Mouse (Mus musculus) forebrain, embryonic 13.5 days (tissue): ENCODE measurements at regions not wholly inside any gene's neighbourhood (a gene's known extent, or its start where the extent isn't known, plus 50 kb on each side); places are given as distances from the start of the nearest gene placed in this dataset.
A peak's percentile ranks its signal among the peaks of the same experiment; 100 is the strongest.
"Not testable (repeated sequence)": the region's sequence is repeated elsewhere in the genome, so short reads cannot be mapped to it uniquely, and the experiment has no call there.

Experiments
- ATAC-seq: fragments of 200-750 bp; cut with Nextera tagmentation; 2 replicates; pipeline ENCODE4 v1.8.0; 2017
- H3K27ac ChIP-seq: fragments of 300-500 bp; sonication (generic); 2 replicates; pipeline ENCODE4 v1.5.1; 2015; ENCODE audit warnings: inconsistent platforms, mild to moderate bottlenecking, moderate library complexity
- H3K27me3 ChIP-seq: fragments of 300-500 bp; sonication (generic); 2 replicates; pipeline ENCODE4 v1.6.1; 2015; ENCODE audit warnings: mild to moderate bottlenecking, inconsistent platforms
- H3K36me3 ChIP-seq: fragments of 300-500 bp; sonication (generic); 2 replicates; pipeline ENCODE4 v1.6.1; 2015; ENCODE audit warnings: mild to moderate bottlenecking, inconsistent platforms; ENCODE audit not compliant: poor library complexity, severe bottlenecking
- H3K4me1 ChIP-seq: fragments of 300-500 bp; sonication (generic); 2 replicates; pipeline ENCODE4 v1.6.1; 2015; ENCODE audit warnings: inconsistent platforms
- H3K4me2 ChIP-seq: fragments of 300-500 bp; sonication (generic); 2 replicates; pipeline ENCODE4 v1.6.1; 2015; ENCODE audit warnings: inconsistent platforms, mild to moderate bottlenecking, moderate library complexity
- H3K4me3 ChIP-seq: fragments of 300-500 bp; sonication (generic); 2 replicates; pipeline ENCODE4 v1.5.1; 2015; ENCODE audit warnings: mild to moderate bottlenecking, inconsistent platforms
- H3K9ac ChIP-seq: fragments of 300-500 bp; sonication (generic); 2 replicates; pipeline ENCODE4 v1.6.1; 2015; ENCODE audit warnings: mild to moderate bottlenecking, inconsistent platforms
- H3K9me3 ChIP-seq: fragments of 300-500 bp; sonication (generic); replicated peaks from 2 replicates; pipeline ENCODE4 v1.6.1; 2016; ENCODE audit warnings: inconsistent platforms
- WGBS: fragments of 180-500 bp; shearing (Covaris S2); methylation state at CpG from one replicate; pipeline ENCODE4 v1.1.7; 2015; 5-methylcytosine and 5-hydroxymethylcytosine counted together

GRCm38 (mm10) chr17:94866630-94867029, 116.8 kb upstream of the Mettl4 start:
- Histone ChIP-seq H3K36me3 (no peaks in the 10 kb centered on the region), H3K4me2 (no peak overlapping the region), H3K4me3 (no peak overlapping the region), H3K27me3 (no peaks in the 10 kb centered on the region), H3K9ac (no peak overlapping the region), H3K9me3 (no peaks in the 10 kb centered on the region), H3K27ac (no peak overlapping the region), H3K4me1 (peaks cover 3% of the 10 kb centered on the region; the same call in 1 of the 2 replicates)
- ATAC-seq = no peak
- WGBS = 93% methylated on average over 1 of the region's 1 CpGs

- H3K27me3 ChIP-seq, H3K9me3 ChIP-seq, H3K36me3 ChIP-seq, H3K27ac ChIP-seq, H3K4me1 ChIP-seq: not testable (repeated sequence)
- Histone ChIP-seq H3K9ac (peak overlapping the region; percentile 62), H3K4me2 (peak overlapping the region; percentile 61), H3K4me3 (peak overlapping the region; percentile 46)
- ATAC-seq = peak; percentile 98
- 15% methylated on average over 20 of the region's 21 CpGs for WGBS
These were observed 114.9 kb upstream of the Mettl4 start for GRCm38 (mm10) chr17:94864531-94865318.

- H3K9me3 ChIP-seq, H3K4me1 ChIP-seq, H3K36me3 ChIP-seq, H3K27ac ChIP-seq, H3K4me3 ChIP-seq, H3K9ac ChIP-seq, ATAC-seq, H3K27me3 ChIP-seq, H3K4me2 ChIP-seq: not testable (repeated sequence)
- WGBS = 85% methylated on average over 4 of the region's 4 CpGs
These were observed 104.9 kb upstream of the Mettl4 start for GRCm38 (mm10) chr17:94854698-94855097.

- WGBS = 1% methylated on average over 20 of the region's 20 CpGs
- H3K4me1 ChIP-seq = peaks cover 12% of the 10 kb centered on the region
- peak; percentile 98 for ATAC-seq
These were observed 84.8 kb upstream of the Mettl4 start for GRCm38 (mm10) chr17:94834446-94835117.

GRCm38 (mm10) chr17:94834067-94834445, 84.2 kb upstream of the Mettl4 start:
- 5% methylated on average over 9 of the region's 9 CpGs for WGBS
- Histone ChIP-seq H3K9me3 (peaks cover 11% of the 10 kb centered on the region; the same call in 1 of the 2 replicates), H3K27ac (peak overlapping the region; percentile 82), H3K9ac (peak overlapping the region; percentile 79), H3K36me3 (peaks cover 22% of the 10 kb centered on the region; the same call in 1 of the 2 replicates), H3K4me3 (peak overlapping the region; percentile 71), H3K4me1 (peaks cover 12% of the 10 kb centered on the region), H3K4me2 (peak overlapping the region; percentile 81)
- ATAC-seq, H3K27me3 ChIP-seq: not testable (repeated sequence)

More at GRCm38 (mm10) chr17:94834446-94835117, 84.8 kb upstream of the Mettl4 start:
- peak overlapping the region; percentile 81 for H3K4me2 ChIP-seq
- H3K36me3 ChIP-seq = peaks cover 18% of the 10 kb centered on the region; the same call in 1 of the 2 replicates
- H3K4me3 ChIP-seq = peak overlapping the region; percentile 71
- peak overlapping the region; percentile 79 for H3K9ac ChIP-seq
- H3K27ac ChIP-seq = peak overlapping the region; percentile 82
- H3K27me3 ChIP-seq = no peaks in the 10 kb centered on the region
- peaks cover 13% of the 10 kb centered on the region; the same call in 1 of the 2 replicates for H3K9me3 ChIP-seq

GRCm38 (mm10) chr17:94826415-94826814, 76.6 kb upstream of the Mettl4 start:
- Histone ChIP-seq H3K36me3 (peaks cover 57% of the 10 kb centered on the region), H3K9me3 (peaks cover 39% of the 10 kb centered on the region)
- H3K9ac ChIP-seq, H3K4me3 ChIP-seq, ATAC-seq, H3K4me1 ChIP-seq, H3K4me2 ChIP-seq, H3K27ac ChIP-seq, H3K27me3 ChIP-seq: not testable (repeated sequence)
- WGBS = 85% methylated on average over 1 of the region's 1 CpGs

GRCm38 (mm10) chr17:94808758-94809157, 58.9 kb upstream of the Mettl4 start:
- ATAC-seq = no peak
- Histone ChIP-seq H3K36me3 (peaks cover 9% of the 10 kb centered on the region), H3K9ac (no peak overlapping the region), H3K4me3 (no peak overlapping the region), H3K27ac (no peak overlapping the region), H3K9me3 (peaks cover 7% of the 10 kb centered on the region), H3K4me1 (no peaks in the 10 kb centered on the region), H3K4me2 (no peak overlapping the region), H3K27me3 (no peaks in the 10 kb centered on the region)
